Mouse (Mus musculus): ENCODE results near the gene Gdi2.
"Not testable (repeated sequence)": the region's sequence is repeated elsewhere in the genome, so short reads cannot be mapped to it uniquely, and the experiment has no call there.

Gdi2 gene

DNA sequence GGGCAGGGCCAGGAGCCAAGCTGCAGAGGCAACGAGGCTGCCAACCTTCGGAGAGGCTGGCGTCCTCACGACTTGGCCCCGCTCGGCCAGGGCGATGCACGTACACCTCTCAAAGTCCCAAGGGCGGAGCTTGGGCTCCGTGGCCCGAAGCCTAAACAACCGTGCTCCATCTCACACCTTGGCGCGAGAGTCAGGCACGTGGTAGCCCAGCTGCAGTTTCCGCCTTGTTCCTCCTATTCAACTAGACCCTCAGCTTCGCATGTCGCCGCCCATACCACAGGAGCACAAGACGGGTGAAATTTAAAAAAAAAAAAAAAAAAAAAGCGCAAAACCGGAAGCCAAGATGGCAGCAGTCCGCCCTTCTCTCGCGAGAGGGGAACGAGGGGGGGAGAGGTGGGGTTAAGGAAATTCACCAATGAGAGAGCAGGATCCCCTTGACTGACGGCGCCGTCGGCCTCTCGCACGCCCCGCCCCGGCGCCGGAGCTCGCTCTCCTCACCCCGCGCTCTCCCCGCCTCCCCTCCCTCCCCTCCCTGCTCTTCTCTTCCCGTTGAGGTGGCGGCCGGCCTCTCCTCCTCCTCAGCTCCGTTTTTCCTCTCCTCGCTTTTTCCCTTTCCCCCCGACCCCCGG, at the start of gene Gdi2:
Gdi2 (plus strand) TSS at position 470 of the 629 bp plus-strand sequence.
- peak; percentile 95 for DNase-seq

DNA sequence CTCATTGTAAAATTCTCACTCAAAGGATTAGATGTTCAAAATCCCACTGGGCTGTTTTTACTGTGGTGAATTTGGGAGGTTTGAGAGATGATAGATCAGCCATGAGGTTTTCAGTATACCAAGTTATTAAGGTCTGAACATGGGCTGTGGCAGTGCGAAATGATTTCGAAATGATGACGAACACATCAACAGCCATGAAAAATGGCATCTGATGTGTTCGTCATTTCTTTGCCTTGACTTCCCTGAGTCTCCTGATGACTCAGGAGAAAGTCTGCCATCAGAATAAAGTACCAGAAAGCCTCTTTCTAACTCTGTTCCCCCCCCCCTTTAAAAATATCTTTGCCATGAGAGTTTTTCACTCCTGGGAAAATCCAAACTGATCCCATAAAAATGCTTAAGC, 42.3 kb upstream of the Gdi2 start:
- DNase-seq = no peak

- DNase-seq = not testable (repeated sequence)
Observed at GRCm38 (mm10) chr13:3501014-3501413, 36.8 kb upstream of the Gdi2 start.

- DNase-seq = not testable (repeated sequence)
Observed at GRCm38 (mm10) chr13:3515351-3515750, 22.5 kb upstream of the Gdi2 start.

- not testable (repeated sequence) for DNase-seq
Observed at GRCm38 (mm10) chr13:3519357-3519756, 18.5 kb upstream of the Gdi2 start.

DNA sequence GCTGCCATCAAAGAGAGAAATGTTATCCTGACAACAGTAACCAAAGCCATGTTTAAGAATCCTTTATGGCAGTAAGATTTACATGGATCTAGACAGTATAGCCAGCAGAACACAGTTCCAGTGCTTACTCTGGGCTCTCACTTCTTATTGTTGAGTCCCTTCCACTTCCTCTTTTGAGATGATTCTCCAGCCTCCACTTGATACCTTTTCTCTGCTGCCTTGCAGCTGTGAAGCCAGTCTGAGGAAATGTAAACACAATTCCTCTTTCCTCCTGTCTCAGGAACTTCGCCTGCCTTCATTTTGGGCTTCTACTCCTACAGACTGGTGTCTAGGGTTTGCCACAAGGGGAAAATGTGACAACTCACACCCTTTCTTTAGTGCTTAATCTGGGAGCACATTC, 17.9 kb upstream of the Gdi2 start:
- DNase-seq = not testable (repeated sequence)

DNA sequence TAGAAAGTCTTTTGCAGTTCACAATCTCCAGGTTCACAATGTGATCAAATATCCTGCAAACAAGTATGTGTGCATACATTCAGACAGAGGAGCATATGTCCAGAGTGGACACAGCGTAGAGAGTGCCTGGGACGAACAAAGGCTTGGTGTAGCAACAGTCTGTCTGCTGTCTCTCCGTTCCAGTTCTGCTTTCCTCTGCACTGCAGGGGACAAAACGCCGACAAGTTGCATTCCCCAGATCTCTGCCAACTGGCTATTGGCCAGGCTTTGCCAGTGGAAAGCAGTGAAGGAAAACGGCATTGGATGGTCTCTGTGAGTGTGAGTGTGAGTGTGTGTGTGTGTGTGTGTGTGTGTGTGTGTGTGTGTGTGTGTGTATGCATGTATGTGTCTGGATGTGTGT, 14.4 kb upstream of the Gdi2 start:
- no peak for DNase-seq

DNA sequence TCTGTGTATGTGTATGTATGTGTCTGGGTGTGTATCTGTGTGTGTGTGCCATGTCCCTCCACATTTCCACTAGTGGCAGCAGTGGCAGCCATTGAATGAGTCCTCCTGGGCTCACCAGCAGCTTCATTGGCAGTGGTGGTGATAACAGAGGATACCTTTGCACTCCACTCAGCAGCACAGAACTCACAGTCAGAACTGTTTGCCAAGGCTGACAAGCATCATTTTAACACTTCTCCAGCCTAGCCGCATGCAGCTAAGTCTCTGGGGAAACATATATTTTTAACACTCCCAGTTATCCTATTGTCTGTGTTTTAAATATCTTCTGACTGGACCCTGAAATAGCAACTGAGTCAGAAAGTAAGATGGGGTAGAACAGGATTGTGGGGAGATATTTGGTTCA, 13.9 kb upstream of the Gdi2 start:
- DNase-seq = no peak

- no peak for DNase-seq
Observed at GRCm38 (mm10) chr13:3525611-3526051, 12.2 kb upstream of the Gdi2 start.

GRCm38 (mm10) chr13:3526328-3526727, 11.5 kb upstream of the Gdi2 start:
- DNase-seq = no peak

DNA sequence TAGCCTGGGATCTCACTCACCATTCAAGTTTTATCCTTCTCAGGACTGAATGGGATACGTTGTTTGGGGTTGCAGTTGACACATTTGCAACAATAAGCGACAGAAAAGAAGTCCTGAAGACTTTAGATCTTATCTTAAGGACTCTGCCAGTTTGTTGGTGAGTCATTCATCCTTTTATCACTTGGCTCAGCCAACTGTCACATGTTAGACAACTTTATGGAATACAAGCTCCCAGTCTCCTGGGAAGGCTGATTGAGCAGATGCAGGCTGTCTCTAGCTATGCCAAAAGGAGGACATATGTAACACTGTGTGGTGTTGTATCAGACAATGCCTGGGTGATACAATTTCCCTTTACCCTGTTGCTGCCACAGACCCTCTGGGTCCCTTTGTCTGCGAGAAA, 7.4 kb upstream of the Gdi2 start:
- no peak for DNase-seq

DNA sequence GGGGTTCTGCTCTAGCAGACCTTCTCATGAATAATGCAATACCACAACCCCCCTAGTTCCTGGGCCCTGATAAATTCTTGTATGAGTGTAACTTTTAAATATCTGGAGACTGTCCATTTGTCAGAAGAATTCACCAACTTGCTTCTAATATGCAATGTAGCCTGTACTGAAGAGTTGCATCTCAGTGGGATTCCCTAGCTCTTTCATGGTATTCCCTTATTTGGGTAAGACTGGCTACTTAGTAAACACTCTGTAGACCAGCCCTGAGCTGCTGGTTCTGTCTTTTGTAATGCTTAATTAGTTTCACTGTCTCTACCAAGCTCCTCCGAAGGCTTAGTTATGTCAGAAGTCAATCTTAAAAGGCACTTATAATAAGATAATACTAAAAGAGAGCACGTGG, 6.7 kb upstream of the Gdi2 start:
- DNase-seq = not testable (repeated sequence)

DNA sequence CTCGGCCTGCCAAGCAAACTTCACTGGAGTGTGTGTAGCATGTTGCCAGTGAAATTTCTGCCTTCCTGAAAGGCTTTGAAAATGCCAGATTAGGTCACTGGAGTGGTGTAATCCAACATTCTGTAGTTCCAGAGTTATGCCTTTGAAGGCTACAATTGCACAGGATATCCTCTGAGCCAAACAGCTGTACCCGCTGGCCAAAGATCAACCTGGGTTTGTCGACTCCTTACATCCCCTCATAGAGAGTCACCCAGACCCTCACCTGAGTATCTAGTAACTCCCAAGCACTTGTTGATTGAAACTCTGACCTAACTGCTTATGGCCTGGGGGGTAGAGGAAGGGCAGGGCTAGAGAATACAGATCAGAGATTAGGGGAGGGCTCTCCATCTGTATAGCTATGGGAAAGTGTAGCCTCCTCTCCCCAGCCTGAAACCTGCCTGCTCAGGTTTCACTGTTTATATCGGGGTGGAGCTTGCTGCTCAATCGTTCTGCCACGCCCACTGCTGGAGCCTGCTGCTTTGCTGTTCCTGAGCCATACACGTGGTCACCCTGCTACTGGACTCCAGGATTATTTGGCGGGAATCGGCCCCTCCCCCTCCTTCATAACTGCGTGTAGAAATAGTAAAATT, 6.1 kb upstream of the Gdi2 start:
- DNase-seq = no peak

DNA sequence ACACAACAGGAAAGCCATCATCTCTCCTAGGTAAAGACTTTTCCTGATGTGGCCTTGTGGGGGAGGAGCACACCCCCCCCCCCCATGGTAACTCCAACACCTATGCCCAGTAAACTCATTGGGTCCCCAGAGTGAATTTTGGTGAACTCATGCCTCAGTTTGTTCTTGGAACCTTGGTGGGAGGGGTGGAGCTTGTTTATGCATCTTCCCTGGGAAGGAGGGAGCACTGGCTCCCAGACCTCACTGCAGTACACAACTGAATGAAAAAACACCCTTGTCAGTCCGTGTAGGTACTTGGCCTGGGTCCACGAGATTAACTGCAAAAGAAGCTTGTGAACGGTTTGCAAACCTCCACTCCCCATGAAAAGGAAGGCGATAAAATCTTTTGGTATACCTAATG, 5.4 kb upstream of the Gdi2 start:
- DNase-seq = no peak

GRCm38 (mm10) chr13:3534146-3534545, 3.7 kb upstream of the Gdi2 start:
- DNase-seq = no peak

GRCm38 (mm10) chr13:3538223-3538968, 533 bp downstream of the Gdi2 start:
- DNase-seq = peak; percentile 84

GRCm38 (mm10) chr13:3538969-3539562, 1.2 kb downstream of the Gdi2 start:
- no peak for DNase-seq

DNA sequence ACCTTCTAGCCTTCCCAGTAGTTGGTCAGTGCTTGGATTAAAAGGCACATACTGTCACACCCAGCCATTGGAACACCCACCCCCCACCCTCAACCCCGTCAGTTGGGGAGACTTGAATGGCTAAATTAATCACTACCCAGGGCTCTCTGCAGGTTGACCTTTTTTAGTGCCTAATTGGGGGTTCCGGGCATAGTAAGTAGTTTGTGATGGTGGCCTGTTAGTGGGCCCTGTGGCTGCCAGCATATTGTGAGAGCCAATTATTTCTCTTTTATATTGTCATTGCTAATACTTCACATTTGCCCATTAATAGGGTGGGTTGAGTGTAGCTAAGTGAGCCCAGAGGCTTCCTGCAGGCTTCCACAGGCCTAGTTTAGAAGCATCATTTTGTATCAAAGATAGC, 2.3 kb downstream of the Gdi2 start:
- no peak for DNase-seq

DNA sequence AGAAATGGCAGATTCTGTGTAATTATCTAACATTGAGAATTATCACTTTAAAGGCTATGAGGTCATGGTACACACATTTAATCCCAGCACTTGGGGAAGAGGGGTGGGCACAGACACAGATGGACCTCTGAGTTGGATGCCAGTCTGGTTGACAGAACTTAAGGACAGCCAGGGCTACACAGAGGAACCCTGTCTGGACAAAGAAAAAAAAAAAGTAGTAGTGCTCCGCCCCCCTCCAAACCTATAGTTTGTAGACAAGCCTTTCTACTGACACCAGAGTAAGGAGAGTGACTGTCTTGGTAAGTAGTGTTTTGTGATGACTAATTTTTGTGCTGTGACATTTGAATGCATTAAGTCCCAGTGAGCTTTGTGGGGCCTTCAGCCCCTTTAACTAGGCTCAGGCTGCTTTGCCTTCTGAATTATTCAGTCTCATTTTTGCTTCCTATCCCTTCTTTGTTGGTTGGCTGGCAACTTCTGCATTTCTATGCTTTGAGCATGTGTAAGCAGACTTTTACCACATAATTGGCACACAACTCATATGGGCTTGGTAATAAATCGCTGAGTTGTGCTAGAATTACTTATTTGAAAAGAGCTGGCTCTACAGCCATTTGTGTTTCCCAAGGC, 3.4 kb downstream of the Gdi2 start:
- DNase-seq = no peak

DNA sequence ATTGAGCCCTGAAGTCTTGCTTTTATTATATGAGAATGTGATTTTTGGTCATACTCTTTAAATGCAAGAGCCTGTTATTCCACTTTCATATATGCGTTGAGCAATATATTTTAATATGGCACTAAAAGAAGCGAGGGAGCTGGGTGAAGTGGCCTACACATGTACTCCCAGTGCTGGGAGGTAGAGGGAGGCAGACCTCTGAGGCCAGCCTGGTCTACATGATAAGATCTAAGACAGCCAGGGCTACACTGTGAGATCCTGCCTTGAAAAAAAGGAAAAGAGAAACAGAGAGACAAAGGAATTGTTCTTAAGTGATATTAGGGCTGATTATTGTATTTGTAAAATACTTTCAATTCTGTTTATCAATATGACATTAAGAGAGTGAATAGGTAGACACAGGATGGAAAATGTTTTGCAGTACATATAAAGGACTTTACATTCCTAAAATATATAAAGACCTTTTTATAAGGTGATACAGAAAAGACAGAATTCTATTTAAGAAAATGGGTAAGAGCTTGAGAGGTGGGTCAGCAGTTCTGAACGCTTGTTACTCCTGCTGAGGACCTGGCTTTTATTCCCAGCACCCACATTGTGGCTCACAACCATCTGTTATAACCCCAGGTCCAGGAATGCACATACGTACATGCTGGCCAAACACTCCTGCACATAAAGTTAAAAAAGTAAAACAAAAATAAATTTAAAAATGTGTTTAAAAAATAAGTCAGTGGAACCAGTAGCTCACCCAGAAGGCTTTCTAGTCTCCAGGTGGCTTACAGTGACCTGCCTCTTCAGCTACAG, 6.4 kb downstream of the Gdi2 start:
- DNase-seq = peak; percentile 53

DNA sequence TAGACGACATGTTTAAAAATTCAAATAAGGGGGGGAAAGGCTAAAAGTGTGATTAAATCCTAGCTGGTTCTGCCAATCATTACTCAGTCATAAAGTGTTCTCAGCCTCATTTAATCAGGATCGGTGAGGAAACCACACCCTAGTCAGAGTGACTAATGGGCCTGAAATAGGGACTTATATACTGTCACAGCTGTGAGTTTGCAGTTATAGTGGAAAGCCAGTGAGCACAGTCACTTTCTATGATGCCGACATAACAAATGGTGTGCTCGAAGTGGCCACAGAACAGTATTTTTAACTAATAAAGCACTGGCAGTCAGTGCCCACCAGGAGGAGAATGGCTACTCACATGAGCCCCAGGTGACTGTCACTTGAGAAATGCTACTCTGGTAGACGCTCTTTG, 7.1 kb downstream of the Gdi2 start:
- DNase-seq = no peak

GRCm38 (mm10) chr13:3547410-3547809, 9.5 kb downstream of the Gdi2 start:
- peak; percentile 49 for DNase-seq

Measured in cerebellum, adult 9-11 months (tissue).